Mouse (Mus musculus): Measurements from ENCODE around the gene Tuba3a.
"Not testable (repeated sequence)": the region's sequence is repeated elsewhere in the genome, so short reads cannot be mapped to it uniquely, and the experiment has no call there.

The Tuba3a gene

GRCm38 (mm10) chr6:125305465-125305864 lies 19.6 kb upstream of the Tuba3a start:
- DNase-seq = no peak

- not testable (repeated sequence) for DNase-seq
Measured at GRCm38 (mm10) chr6:125304408-125304807, 18.6 kb upstream of the Tuba3a start.

GRCm38 (mm10) chr6:125303242-125303641 lies 17.4 kb upstream of the Tuba3a start:
- no peak for DNase-seq

GRCm38 (mm10) chr6:125302231-125302982 lies 16.6 kb upstream of the Tuba3a start:
- DNase-seq = peak; percentile 62

GRCm38 (mm10) chr6:125300982-125301381 lies 15.1 kb upstream of the Tuba3a start:
- no peak for DNase-seq

- no peak for DNase-seq
Measured at GRCm38 (mm10) chr6:125297149-125297820, 11.4 kb upstream of the Tuba3a start.

GRCm38 (mm10) chr6:125294049-125294448 lies 8.2 kb upstream of the Tuba3a start:
- DNase-seq = no peak

GRCm38 (mm10) chr6:125292256-125292655 lies 6.4 kb upstream of the Tuba3a start:
- no peak for DNase-seq

- no peak for DNase-seq
Measured at GRCm38 (mm10) chr6:125291329-125291728, 5.5 kb upstream of the Tuba3a start.

GRCm38 (mm10) chr6:125288730-125289129 lies 2.9 kb upstream of the Tuba3a start:
- DNase-seq = no peak

GRCm38 (mm10) chr6:125286944-125287343 lies 1.1 kb upstream of the Tuba3a start:
- no peak for DNase-seq

- no peak for DNase-seq
Measured at GRCm38 (mm10) chr6:125284751-125285150, 1.1 kb downstream of the Tuba3a start.

- DNase-seq = no peak
Measured at GRCm38 (mm10) chr6:125284250-125284649, 1.6 kb downstream of the Tuba3a start.

GRCm38 (mm10) chr6:125282721-125283120 lies 3.1 kb downstream of the Tuba3a start:
- DNase-seq = not testable (repeated sequence)

GRCm38 (mm10) chr6:125279729-125280128 lies 6.1 kb downstream of the Tuba3a start:
- DNase-seq = no peak

- peak; percentile 78 for DNase-seq
Measured at GRCm38 (mm10) chr6:125274841-125275563, 10.8 kb downstream of the Tuba3a start.

- no peak for DNase-seq
Measured at GRCm38 (mm10) chr6:125272228-125272785, 13.5 kb downstream of the Tuba3a start.

GRCm38 (mm10) chr6:125271455-125272227 lies 14.2 kb downstream of the Tuba3a start:
- peak; percentile 98 for DNase-seq

- DNase-seq = no peak
Measured at GRCm38 (mm10) chr6:125268799-125269198, 17.0 kb downstream of the Tuba3a start.

GRCm38 (mm10) chr6:125267469-125267868 lies 18.4 kb downstream of the Tuba3a start:
- DNase-seq = no peak

GRCm38 (mm10) chr6:125266600-125266999 lies 19.2 kb downstream of the Tuba3a start:
- DNase-seq = not testable (repeated sequence)

GRCm38 (mm10) chr6:125266091-125266490 lies 19.8 kb downstream of the Tuba3a start:
- DNase-seq = no peak

Measured in lung, postnatal 36 days (tissue).